Mouse (Mus musculus) brain, embryonic 14.5 days (tissue): ENCODE results near the gene Fetub.

ENCODE experiments used
- CTCF ChIP-seq: fragments of 200-500 bp; IDR thresholded peaks from 2 replicates; pipeline ENCODE4 v1.5.1; 2012; ENCODE audit warnings: inconsistent platforms, mild to moderate bottlenecking, moderate library complexity, borderline replicate concordance; ENCODE audit not compliant: insufficient read depth, insufficient read length; ENCODE audit errors: extremely low read depth
- POLR2A ChIP-seq: fragments of 200-500 bp; IDR thresholded peaks from 2 replicates; pipeline ENCODE4 v1.6.1; 2012; ENCODE audit warnings: mild to moderate bottlenecking, inconsistent platforms, borderline replicate concordance; ENCODE audit not compliant: poor library complexity, insufficient read depth, insufficient read length, severe bottlenecking; ENCODE audit errors: extremely low read depth

DNA sequence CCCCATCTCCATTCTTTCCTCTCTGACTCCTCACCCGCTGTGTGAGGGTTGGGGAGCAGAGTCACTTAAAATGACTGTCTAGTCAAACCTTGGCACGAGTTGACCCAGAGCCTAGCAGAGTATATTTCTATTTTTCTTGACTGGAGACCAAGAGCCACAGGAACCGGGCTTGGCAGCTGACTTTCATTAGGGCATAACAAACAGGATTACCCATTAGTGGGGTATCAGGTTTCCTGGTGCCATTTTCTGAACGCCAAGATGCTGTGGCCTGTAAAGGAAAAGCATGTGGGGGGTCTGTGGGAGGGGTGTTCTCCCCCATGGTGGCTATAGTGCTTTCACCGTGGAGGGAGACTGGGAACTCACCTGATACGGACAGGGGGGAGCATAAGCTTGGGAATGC lies 37.2 kb upstream of the Fetub start:
- TF ChIP-seq CTCF = no peak
- no peak for TF ChIP-seq POLR2A
